In genomic region chr3:69962187-69962586, GRCm38 (mm10) we compare ENCODE assay signal across 8 mouse cellular contexts. TPM values are rescaled to one million over a fixed set of nuclear protein-coding genes. Genes with fewer than 3 reads are reported as not detected.
DNase-seq lines count a peak whose midpoint lies in the region; ATAC-seq and TF ChIP-seq lines count a peak whose summit lies in the region.
"Had no signal": no experiment of that assay in that cellular context is flagged by ENCODE, and none has a peak within 500 bp of the region (broad histone marks: within the 10 kb centered on the region; RNA-seq: fewer than 3 reads in every experiment).

No protein-coding gene starts in this region.

- no peaks in the 10 kb centered on the region for H3K9me3 ChIP-seq in hindbrain, postnatal 0 days (ENCODE audit: low read length)
- H3K9me3 ChIP-seq in hindbrain, embryonic 14.5 days (ENCODE audit: control insufficient read depth, low read length), result no peaks in the 10 kb centered on the region
- 0 out of 2 replicates have a peak, but pooled peaks cover 2% of the 10 kb centered on the region for H3K9me3 ChIP-seq in ES-E14 (ENCODE audit: control insufficient read depth, insufficient read depth, low read depth, low read length)

- DNase-seq in hindbrain, postnatal 0 days (ENCODE audit: low spot score), result no peak
- no peak for DNase-seq in hindbrain, embryonic 14.5 days (ENCODE audit: low spot score)
- peak; percentile 41 for DNase-seq in ES-E14 (ENCODE audit: low read depth, low spot score)
- DNase-seq in adrenal gland, postnatal 36 days, result peak; percentile 42 to 60
- DNase-seq in lung, postnatal 14 days, result peak; percentile 26
- no peak for DNase-seq in Muller cell, postnatal 12 days (ENCODE audit: inconsistent ontology term)

- no peak for TF ChIP-seq POLR2A in embryonic fibroblast, embryonic 13.5 days (IDR thresholded peaks at IDR 0.05; ENCODE audit: low read depth, low read length)

- no peaks in the 10 kb centered on the region for H3K27me3 ChIP-seq in hindbrain, postnatal 0 days (ENCODE audit: insufficient read depth, low read length)
- no peaks in the 10 kb centered on the region for H3K27me3 ChIP-seq in hindbrain, embryonic 14.5 days (ENCODE audit: control insufficient read depth, insufficient read depth, low read length)

- no peak overlapping the region for H3K4me3 ChIP-seq in hindbrain, postnatal 0 days (ENCODE audit: low read length)
- H3K4me3 ChIP-seq in hindbrain, embryonic 14.5 days (replicated peaks; ENCODE audit: low read length), result no peak overlapping the region
- no peak overlapping the region for H3K4me3 ChIP-seq in ES-E14 (ENCODE audit: insufficient read depth in 1 of 2, low read depth in 1 of 2, low read length in 2 of 2, poor library complexity in 1 of 2, severe bottlenecking in 1 of 2)
- H3K4me3 ChIP-seq in embryonic fibroblast, embryonic 13.5 days (ENCODE audit: insufficient read depth, low read length), result no peak overlapping the region

- ATAC-seq in hindbrain, postnatal 0 days, result no peak
- ATAC-seq in hindbrain, embryonic 14.5 days (ENCODE audit: low FRiP score), result no peak; the same call in 1 of the 2 replicates

- no peaks in the 10 kb centered on the region for H3K36me3 ChIP-seq in hindbrain, postnatal 0 days (ENCODE audit: insufficient read depth, low read length)
- no peaks in the 10 kb centered on the region for H3K36me3 ChIP-seq in hindbrain, embryonic 14.5 days (replicated peaks; ENCODE audit: control insufficient read depth, insufficient read depth)
- H3K36me3 ChIP-seq in ES-E14 (ENCODE audit: control insufficient read depth, insufficient read depth, low read length, poor library complexity, severe bottlenecking), result no peaks in the 10 kb centered on the region; the same call in 1 of the 2 replicates

- no peak overlapping the region for H3K9ac ChIP-seq in hindbrain, postnatal 0 days (replicated peaks; ENCODE audit: low read length)
- H3K9ac ChIP-seq in hindbrain, embryonic 14.5 days, result no peak overlapping the region
- no peak overlapping the region for H3K9ac ChIP-seq in ES-E14 (ENCODE audit: insufficient read depth, low read depth, low read length, poor library complexity, severe bottlenecking)

- no peak overlapping the region for H3K27ac ChIP-seq in hindbrain, postnatal 0 days
- no peak overlapping the region for H3K27ac ChIP-seq in hindbrain, embryonic 14.5 days
- no peak overlapping the region for H3K27ac ChIP-seq in ES-E14 (ENCODE audit: insufficient read depth, low read depth, low read length, poor library complexity, severe bottlenecking)
- no peak overlapping the region for H3K27ac ChIP-seq in embryonic fibroblast, embryonic 13.5 days (ENCODE audit: insufficient read depth, low read length)

- in situ Hi-C loops in ES-E14 (cut with MboI; ENCODE audit: low sequenced_read_pairs in 2 of 2, unreplicated experiment in 2 of 2), result no loop called here

- H3K4me1 ChIP-seq in hindbrain, postnatal 0 days (ENCODE audit: insufficient read depth, low read length), result no peaks in the 10 kb centered on the region
- no peaks in the 10 kb centered on the region for H3K4me1 ChIP-seq in hindbrain, embryonic 14.5 days (replicated peaks; ENCODE audit: control insufficient read depth, insufficient read depth, low read length)
- H3K4me1 ChIP-seq in ES-E14 (ENCODE audit: control insufficient read depth in 2 of 2, insufficient read depth in 2 of 2, low read length in 2 of 2, poor library complexity in 1 of 2), result no peaks in the 10 kb centered on the region
- H3K4me1 ChIP-seq in embryonic fibroblast, embryonic 13.5 days (ENCODE audit: control insufficient read depth, insufficient read depth, low read length), result no peaks in the 10 kb centered on the region

- 68% methylated on average over 5 of the region's 5 CpGs for WGBS in hindbrain, postnatal 0 days
- 62% methylated on average over 5 of the region's 5 CpGs for WGBS in hindbrain, embryonic 14.5 days

- H3K4me2 ChIP-seq in hindbrain, postnatal 0 days (ENCODE audit: low read depth, low read length), result no peak overlapping the region
- H3K4me2 ChIP-seq in hindbrain, embryonic 14.5 days (replicated peaks), result no peak overlapping the region

- TF ChIP-seq CTCF in hindbrain, postnatal 0 days (IDR thresholded peaks at IDR 0.05; ENCODE audit: low read depth), result peak; percentile 63
- TF ChIP-seq CTCF in embryonic fibroblast, embryonic 13.5 days (IDR thresholded peaks at IDR 0.05; ENCODE audit: borderline replicate concordance, insufficient read depth, low read length), result peak; percentile 54; the same call in 1 of the 2 replicates

TF ChIP-seq in ES-E14, 5 proteins besides CTCF, POLR2A, EP300 and RAD21:
- no peak for TF ChIP-seq CHD2 (IDR thresholded peaks at IDR 0.05; ENCODE audit: low read depth, low read length)
- TF ChIP-seq MAFK (IDR thresholded peaks at IDR 0.05; ENCODE audit: insufficient read depth, low read depth, low read length), result no peak
- no peak for TF ChIP-seq ZNF384 (IDR thresholded peaks at IDR 0.05; ENCODE audit: low read depth, low read length)
- TF ChIP-seq HCFC1 (IDR thresholded peaks at IDR 0.05; ENCODE audit: borderline replicate concordance, insufficient read depth, low read length), result no peak
- no peak for TF ChIP-seq ZC3H11A (IDR thresholded peaks at IDR 0.05; ENCODE audit: borderline replicate concordance, low read depth, low read length)

RNA-seq across cellular contexts. Expression of gene Otol1, which starts 45.2 kb away (rescaled TPM):
- not detected in 2 replicates for total RNA-seq in hindbrain, postnatal 0 days (2014; rRNA removed)
- 0.09 TPM in 1 of 2 replicates, not detected in the other for polyA plus RNA-seq in hindbrain, postnatal 0 days (2015; fragmentation: Nextera tagmentation; extraction: Ambion mirVana)
- not detected in 2 replicates for polyA plus RNA-seq in hindbrain, embryonic 14.5 days (2014; fragmentation: Nextera tagmentation; extraction: Ambion mirVana)
- total RNA-seq in ES-E14 (2012; rRNA removed), result 0.09 TPM in 1 of 2 replicates, not detected in the other
- not detected for total RNA-seq in adrenal gland, postnatal 36 days (2021)
- polyA plus RNA-seq in embryonic fibroblast, embryonic 13.5 days (2011; ENCODE audit: insufficient read length, low read depth, missing spikeins), result not detected in 2 replicates
- polyA plus RNA-seq: gonadal fat pad, adult 2 months had no signal

Comparison
In these comparisons a context has a peak if more than half of its experiments do, and no peak if none do; other contexts are left out.
1. DNase-seq: peak in ES-E14 (single experiment), adrenal gland, postnatal 36 days (2 of 2) and lung, postnatal 14 days (single experiment); none in hindbrain, postnatal 0 days (single experiment), hindbrain, embryonic 14.5 days (single experiment) and Muller cell, postnatal 12 days (single experiment).